Mouse (Mus musculus) neural tube, embryonic 10.5 days (tissue): Measurements from ENCODE around the gene Pdpk1.
A peak's percentile ranks its signal among the peaks of the same experiment; 100 is the strongest.
"Not testable (repeated sequence)": the region's sequence is repeated elsewhere in the genome, so short reads cannot be mapped to it uniquely, and the experiment has no call there.

Experiments used
- DNase-seq: peaks from one replicate; pipeline ENCODE4 v3.0.0-alpha.2; 2017; ENCODE audit warnings: low spot score; ENCODE audit errors: extremely low spot score

Gene Pdpk1

GRCm38 (mm10) chr17:24127592-24127991 lies 23.1 kb downstream of the Pdpk1 start:
- DNase-seq = no peak

- DNase-seq = no peak
These were observed 23.9 kb downstream of the Pdpk1 start for GRCm38 (mm10) chr17:24126801-24127200.

- DNase-seq = no peak
These were observed 31.3 kb downstream of the Pdpk1 start for GRCm38 (mm10) chr17:24119446-24119845.

- DNase-seq = no peak
These were observed 37.7 kb downstream of the Pdpk1 start for GRCm38 (mm10) chr17:24113031-24113430.

- no peak for DNase-seq
These were observed 39.5 kb downstream of the Pdpk1 start for GRCm38 (mm10) chr17:24111256-24111655.

- DNase-seq = no peak
These were observed 41.8 kb downstream of the Pdpk1 start for GRCm38 (mm10) chr17:24108896-24109295.

GRCm38 (mm10) chr17:24105111-24105510 lies 45.6 kb downstream of the Pdpk1 start:
- no peak for DNase-seq

GRCm38 (mm10) chr17:24098354-24098753 lies 52.4 kb downstream of the Pdpk1 start:
- no peak for DNase-seq

- DNase-seq = no peak
These were observed 60.1 kb downstream of the Pdpk1 start for GRCm38 (mm10) chr17:24090575-24090974.

GRCm38 (mm10) chr17:24086399-24086798 lies 64.3 kb downstream of the Pdpk1 start:
- not testable (repeated sequence) for DNase-seq

- DNase-seq = no peak
These were observed 66.1 kb downstream of the Pdpk1 start for GRCm38 (mm10) chr17:24084593-24084992.

GRCm38 (mm10) chr17:24077101-24077500 lies 73.6 kb downstream of the Pdpk1 start:
- no peak for DNase-seq

GRCm38 (mm10) chr17:24072919-24073696 lies 77.6 kb downstream of the Pdpk1 start, which contains the start of gene Kctd5:
TSS of gene Kctd5 (minus strand) at chr17:24073485.
- peak; percentile 97 for DNase-seq

GRCm38 (mm10) chr17:24069531-24069930 lies 81.2 kb downstream of the Pdpk1 start:
- DNase-seq = no peak

- no peak for DNase-seq
These were observed 82.5 kb downstream of the Pdpk1 start for GRCm38 (mm10) chr17:24068271-24068670.

GRCm38 (mm10) chr17:24062459-24063155 lies 88.1 kb downstream of the Pdpk1 start:
- DNase-seq = no peak

- no peak for DNase-seq
These were observed 92.9 kb downstream of the Pdpk1 start for GRCm38 (mm10) chr17:24057730-24058245.

- DNase-seq = no peak
These were observed 93.8 kb downstream of the Pdpk1 start for GRCm38 (mm10) chr17:24056636-24057625.

GRCm38 (mm10) chr17:24049008-24049407 lies 101.7 kb downstream of the Pdpk1 start:
- no peak for DNase-seq

GRCm38 (mm10) chr17:24048053-24048452 lies 102.7 kb downstream of the Pdpk1 start:
- DNase-seq = no peak

- DNase-seq = no peak
These were observed 104.7 kb downstream of the Pdpk1 start for GRCm38 (mm10) chr17:24046026-24046425.
